Comparison of ENCODE assay signal across 11 mouse cellular contexts in genomic region chr9:70049416-70049783, GRCm38 (mm10). TPM values are rescaled to one million over a fixed set of nuclear protein-coding genes. Genes with fewer than 3 reads are reported as not detected.
DNase-seq lines count a peak whose midpoint lies in the region; ATAC-seq and TF ChIP-seq lines count a peak whose summit lies in the region.
"Had no signal": no experiment of that assay in that cellular context is flagged by ENCODE, and none has a peak within 500 bp of the region (broad histone marks: within the 10 kb centered on the region; RNA-seq: fewer than 3 reads in every experiment).

No protein-coding gene starts in this region.

- H3K27ac ChIP-seq in heart, embryonic 13.5 days (replicated peaks) = peak overlapping the region; percentile 68
- H3K27ac ChIP-seq in neural tube, embryonic 15.5 days (replicated peaks) = no peak overlapping the region
- peak overlapping the region; percentile 64; the same call in 1 of the 2 replicates for H3K27ac ChIP-seq in limb, embryonic 12.5 days
- H3K27ac ChIP-seq in stomach, postnatal 0 days (replicated peaks) = peak overlapping the region; percentile 77
- H3K27ac ChIP-seq in cerebellum, adult 2 months (ENCODE audit: insufficient read depth, low read length) = no peak overlapping the region

- no peaks in the 10 kb centered on the region for H3K27me3 ChIP-seq in heart, embryonic 13.5 days (replicated peaks)
- H3K27me3 ChIP-seq in neural tube, embryonic 15.5 days (replicated peaks) = no peaks in the 10 kb centered on the region
- H3K27me3 ChIP-seq in limb, embryonic 12.5 days = no peaks in the 10 kb centered on the region
- no peaks in the 10 kb centered on the region for H3K27me3 ChIP-seq in stomach, postnatal 0 days (ENCODE audit: control insufficient read depth, insufficient read depth, low read length)
- H3K27me3 ChIP-seq in cerebellum, adult 2 months (ENCODE audit: control insufficient read depth, insufficient read depth, low read length) = no peaks in the 10 kb centered on the region

- ATAC-seq in heart, embryonic 13.5 days (ENCODE audit: extremely low read depth, insufficient number of reproducible peaks, low FRiP score, low TSS enrichment) = no peak
- no peak for ATAC-seq in neural tube, embryonic 15.5 days (ENCODE audit: low FRiP score)
- no peak for ATAC-seq in limb, embryonic 12.5 days (ENCODE audit: insufficient number of reproducible peaks, insufficient read depth, low FRiP score, low TSS enrichment, low read depth)
- ATAC-seq in stomach, postnatal 0 days (ENCODE audit: low FRiP score, low TSS enrichment) = no peak

- peak overlapping the region; percentile 19; the same call in 1 of the 2 replicates for H3K9ac ChIP-seq in heart, embryonic 13.5 days
- no peak overlapping the region for H3K9ac ChIP-seq in neural tube, embryonic 15.5 days (replicated peaks)
- no peak overlapping the region for H3K9ac ChIP-seq in limb, embryonic 12.5 days (replicated peaks)
- H3K9ac ChIP-seq in stomach, postnatal 0 days (ENCODE audit: low read length) = no peak overlapping the region

- no peaks in the 10 kb centered on the region for H3K36me3 ChIP-seq in heart, embryonic 13.5 days
- no peaks in the 10 kb centered on the region for H3K36me3 ChIP-seq in neural tube, embryonic 15.5 days
- H3K36me3 ChIP-seq in limb, embryonic 12.5 days = no peaks in the 10 kb centered on the region
- no peaks in the 10 kb centered on the region for H3K36me3 ChIP-seq in stomach, postnatal 0 days (ENCODE audit: control insufficient read depth, insufficient read depth, low read length)

- no peaks in the 10 kb centered on the region for H3K9me3 ChIP-seq in heart, embryonic 13.5 days
- H3K9me3 ChIP-seq in neural tube, embryonic 15.5 days (replicated peaks) = no peaks in the 10 kb centered on the region
- H3K9me3 ChIP-seq in limb, embryonic 12.5 days = no peaks in the 10 kb centered on the region
- H3K9me3 ChIP-seq in stomach, postnatal 0 days (ENCODE audit: control insufficient read depth, low read length) = no peaks in the 10 kb centered on the region

- DNase-seq in heart, adult 18-20 months = no peak
- DNase-seq in neural tube, embryonic 10.5 days (ENCODE audit: extremely low spot score, low spot score) = peak; percentile 17
- DNase-seq in stomach, postnatal 0 days (ENCODE audit: low spot score) = no peak
- DNase-seq in layer of hippocampus, adult 11-12 months (ENCODE audit: low spot score) = no peak
- no peak for DNase-seq in cerebellum, adult 2 months
- DNase-seq: liver had no signal

- TF ChIP-seq CTCF in stomach, postnatal 0 days (IDR thresholded peaks at IDR 0.05; ENCODE audit: low read depth) = no peak
- TF ChIP-seq CTCF in cerebellum, adult 2 months (IDR thresholded peaks at IDR 0.05; ENCODE audit: borderline replicate concordance, insufficient read depth, low read depth, low read length) = no peak

- TF ChIP-seq POLR2A in cerebellum, adult 2 months (IDR thresholded peaks at IDR 0.05; ENCODE audit: borderline replicate concordance, insufficient read depth, low read length) = no peak

- WGBS in heart, embryonic 13.5 days = 26% methylated on average over 3 of the region's 3 CpGs
- WGBS in neural tube, embryonic 15.5 days = 31% methylated on average over 3 of the region's 3 CpGs
- 43% methylated on average over 3 of the region's 3 CpGs for WGBS in limb, embryonic 12.5 days
- 31% methylated on average over 3 of the region's 3 CpGs for WGBS in stomach, postnatal 0 days
- 17% methylated on average over 3 of the region's 3 CpGs for WGBS in cerebellum, adult 2 months

- no peak overlapping the region for H3K4me3 ChIP-seq in heart, embryonic 13.5 days
- H3K4me3 ChIP-seq in neural tube, embryonic 15.5 days (replicated peaks) = no peak overlapping the region
- no peak overlapping the region for H3K4me3 ChIP-seq in limb, embryonic 12.5 days (replicated peaks)
- no peak overlapping the region for H3K4me3 ChIP-seq in stomach, postnatal 0 days (ENCODE audit: low read depth, low read length)
- H3K4me3 ChIP-seq in cerebellum, adult 2 months (replicated peaks; ENCODE audit: insufficient read depth, low read depth, low read length) = no peak overlapping the region

- peaks cover 27% of the 10 kb centered on the region for H3K4me1 ChIP-seq in heart, embryonic 13.5 days
- H3K4me1 ChIP-seq in neural tube, embryonic 15.5 days = peaks cover 5% of the 10 kb centered on the region; the same call in 1 of the 2 replicates
- H3K4me1 ChIP-seq in limb, embryonic 12.5 days (replicated peaks) = peaks cover 25% of the 10 kb centered on the region
- peaks cover 4% of the 10 kb centered on the region; the same call in 1 of the 2 replicates for H3K4me1 ChIP-seq in stomach, postnatal 0 days (replicated peaks; ENCODE audit: control insufficient read depth, insufficient read depth)
- H3K4me1 ChIP-seq in cerebellum, adult 2 months (ENCODE audit: control insufficient read depth, insufficient read depth, low read length) = no peaks in the 10 kb centered on the region

- no peak for TF ChIP-seq EP300 in stomach, postnatal 0 days (optimal IDR thresholded peaks at IDR 0.05)

- no peak overlapping the region for H3K4me2 ChIP-seq in heart, embryonic 13.5 days
- H3K4me2 ChIP-seq in neural tube, embryonic 15.5 days = no peak overlapping the region
- 0 out of 2 replicates have a peak overlapping the region, but pooled peaks have one; percentile 11 for H3K4me2 ChIP-seq in limb, embryonic 12.5 days
- no peak overlapping the region for H3K4me2 ChIP-seq in stomach, postnatal 0 days (replicated peaks; ENCODE audit: low read depth)

RNA-seq across cellular contexts. Expression of gene Gcnt3, which starts 11.5 kb away (rescaled TPM):
- not detected in 2 replicates for polyA plus RNA-seq in heart, embryonic 13.5 days (2015; fragmentation: Nextera tagmentation; extraction: Ambion mirVana)
- not detected for total RNA-seq in heart, adult 18-20 months (2021)
- polyA plus RNA-seq in neural tube, embryonic 15.5 days (2015; fragmentation: Nextera tagmentation; extraction: Ambion mirVana) = 0.77 TPM in 1 of 2 replicates, not detected in the other
- polyA plus RNA-seq in limb, embryonic 12.5 days (2016; fragmentation: Nextera tagmentation; extraction: Ambion mirVana) = not detected in 2 replicates
- polyA plus RNA-seq in stomach, postnatal 0 days (2015; fragmentation: Nextera tagmentation; extraction: Ambion mirVana) = 76.2 and 81.1 TPM in 2 replicates
- not detected in 2 replicates for polyA plus RNA-seq in cerebellum, adult 2 months (2012; rRNA removed)
- total RNA-seq: granulocyte monocyte progenitor cell, adult 5-6 weeks had no signal
- polyA plus RNA-seq: embryonic facial prominence, embryonic 11.5 days had no signal

RNA-seq across cellular contexts. Expression of gene Gtf2a2, which starts 37.0 kb away (rescaled TPM):
- polyA plus RNA-seq in heart, embryonic 13.5 days (2015; fragmentation: Nextera tagmentation; extraction: Ambion mirVana) = 150 and 170 TPM in 2 replicates
- 10 to 100 TPM; 50.2 to 56.3 TPM for total RNA-seq in heart, adult 18-20 months (2021)
- 199 and 218 TPM in 2 replicates for polyA plus RNA-seq in neural tube, embryonic 15.5 days (2015; fragmentation: Nextera tagmentation; extraction: Ambion mirVana)
- polyA plus RNA-seq in limb, embryonic 12.5 days (2016; fragmentation: Nextera tagmentation; extraction: Ambion mirVana) = 213 TPM in 2 replicates
- 159 and 160 TPM in 2 replicates for polyA plus RNA-seq in stomach, postnatal 0 days (2015; fragmentation: Nextera tagmentation; extraction: Ambion mirVana)
- 89.4 and 96.4 TPM in 2 replicates for polyA plus RNA-seq in cerebellum, adult 2 months (2012; rRNA removed)

Comparison
In these comparisons a context has a peak if more than half of its experiments do, and no peak if none do; other contexts are left out.
1. H3K27ac ChIP-seq: peak in heart, embryonic 13.5 days (single experiment), limb, embryonic 12.5 days (single experiment) and stomach, postnatal 0 days (single experiment); none in neural tube, embryonic 15.5 days (single experiment) and cerebellum, adult 2 months (single experiment).
2. RNA of gene Gcnt3, which starts 11.5 kb away (polyA plus RNA-seq): 76.2 to 81.1 TPM in stomach, postnatal 0 days; not detected in limb, embryonic 12.5 days, 0.77 TPM in neural tube, embryonic 15.5 days, not detected in heart, embryonic 13.5 days and not detected in cerebellum, adult 2 months; every median in the first group is over 10 times any median in the second.